Mouse (Mus musculus) cortical plate, adult 2 months (tissue): Measurements from ENCODE around the gene Slc28a1.

ENCODE experiments used
- CTCF ChIP-seq: fragments of 200-500 bp; IDR thresholded peaks from 2 replicates; pipeline ENCODE4 v1.5.1; 2011; ENCODE audit warnings: mild to moderate bottlenecking, control low read depth, low read length; ENCODE audit not compliant: insufficient read depth; ENCODE audit errors: extremely low read depth
- POLR2A ChIP-seq: fragments of 200-500 bp; IDR thresholded peaks from 2 replicates; pipeline ENCODE4 v1.6.1; 2011; ENCODE audit warnings: mild to moderate bottlenecking, low read length, control low read depth; ENCODE audit not compliant: insufficient read depth; ENCODE audit errors: extremely low read depth

- no peak for TF ChIP-seq CTCF
- TF ChIP-seq POLR2A, result no peak
Observed at GRCm38 (mm10) chr7:81114555-81114954, at the start of gene Slc28a1.
